Mouse (Mus musculus): ENCODE results near the gene Lhx4. TPM values are rescaled to one million over a fixed set of nuclear protein-coding genes. Genes with fewer than 3 reads are reported as not detected.

The Lhx4 gene
- polyA plus RNA-seq, 1 experiment, result not detected

DNA sequence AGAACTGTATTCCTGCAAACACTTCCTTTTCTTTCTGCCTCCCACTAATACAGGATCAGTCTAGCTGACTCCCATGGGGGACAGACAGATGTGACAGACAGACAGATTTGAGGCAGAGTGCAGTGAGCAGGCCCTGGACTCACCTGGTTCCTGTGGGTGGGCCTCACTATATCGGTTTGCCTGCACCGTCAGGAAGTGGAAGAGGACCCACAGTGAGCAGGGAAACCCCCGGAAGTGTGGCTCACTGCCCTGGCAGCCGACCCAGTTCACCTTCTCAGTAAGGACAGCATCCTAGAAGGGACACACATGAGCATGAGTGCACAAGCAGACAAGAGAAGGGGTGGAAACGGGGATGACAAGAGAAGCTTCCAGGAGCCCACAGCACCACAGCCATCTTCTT lies 30.9 kb upstream of the Lhx4 start:
- Histone ChIP-seq H3K36me3 (ENCODE audit: control insufficient read depth, insufficient read depth) (peaks cover 13% of the 10 kb centered on the region), H3K79me3 (ENCODE audit: low read depth) (no peaks in the 10 kb centered on the region), H3ac (ENCODE audit: control insufficient read depth, insufficient read length, low read depth) (no peak overlapping the region), H3K27me3 (ENCODE audit: control insufficient read depth, insufficient read depth, insufficient read length) (no peaks in the 10 kb centered on the region), H3K4me3 (ENCODE audit: insufficient read depth, poor library complexity, severe bottlenecking) (no peak overlapping the region), H3K79me2 (ENCODE audit: control insufficient read depth, insufficient read depth) (no peaks in the 10 kb centered on the region)
- TF ChIP-seq USF1 (IDR thresholded peaks at IDR 0.05; ENCODE audit: low read depth) (no peak), MAX (IDR thresholded peaks at IDR 0.05) (no peak), MYOD1 (IDR thresholded peaks at IDR 0.05; ENCODE audit: control insufficient read depth, insufficient read length, low read depth) (no peak), MYOG (IDR thresholded peaks at IDR 0.05; ENCODE audit: control insufficient read depth, extremely low read depth, insufficient read length) (no peak), FOSL1 (IDR thresholded peaks at IDR 0.05; ENCODE audit: insufficient read depth, low read length, poor library complexity, severe bottlenecking) (no peak), CTCF (IDR thresholded peaks at IDR 0.05; ENCODE audit: control insufficient read depth, insufficient read depth, insufficient read length) (no peak), CEBPB (IDR thresholded peaks at IDR 0.05; ENCODE audit: low read depth) (no peak)

DNA sequence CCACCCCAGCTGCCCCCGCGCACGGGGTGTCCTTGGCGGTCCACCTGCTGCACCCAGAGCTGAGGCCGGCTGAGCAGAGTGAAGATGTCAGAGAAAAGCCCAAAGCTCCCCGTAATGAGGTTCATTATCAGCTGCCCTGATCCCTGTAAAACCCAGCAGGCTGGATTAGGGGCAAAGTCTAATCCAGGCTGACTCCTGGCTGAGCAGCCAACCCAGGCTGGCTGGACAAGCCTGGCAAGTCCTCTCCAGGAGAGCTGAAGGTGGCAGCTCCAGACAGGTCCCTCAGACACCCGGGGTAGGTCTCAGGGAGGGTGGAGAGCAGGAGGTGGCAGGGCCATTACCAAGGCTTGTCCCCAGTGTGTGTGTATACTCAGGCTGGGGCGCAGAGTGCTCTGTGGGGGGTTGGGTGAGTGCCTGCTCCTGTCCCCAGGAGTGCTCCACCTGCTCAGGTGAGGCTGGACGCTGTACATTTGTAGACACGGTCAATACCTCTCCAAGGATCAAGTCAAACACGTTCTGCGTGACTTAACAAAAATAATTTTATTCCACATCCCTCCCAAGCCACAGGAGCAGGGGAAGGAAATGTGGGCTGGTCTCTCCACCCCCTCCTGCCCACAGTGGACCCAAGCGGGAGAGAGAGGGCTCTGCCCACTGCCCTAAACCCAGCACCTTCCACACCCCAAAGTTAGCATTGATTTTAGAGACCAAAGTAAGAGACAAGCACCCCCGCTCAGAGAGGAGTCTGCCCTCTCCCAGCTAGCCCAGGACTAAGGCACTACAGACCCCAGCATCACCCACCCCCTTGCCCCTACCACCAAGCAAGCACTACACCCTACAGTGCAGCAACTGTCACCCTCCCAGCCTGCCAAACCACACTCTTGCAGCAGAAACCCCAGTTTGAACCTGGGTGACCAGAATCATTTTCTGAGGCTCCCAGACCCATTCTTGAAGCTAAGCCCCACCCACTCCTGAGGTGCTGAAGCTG lies 26.4 kb upstream of the Lhx4 start:
- Histone ChIP-seq H3K79me2 (ENCODE audit: control insufficient read depth, insufficient read depth) (no peaks in the 10 kb centered on the region), H3K79me3 (ENCODE audit: low read depth) (no peaks in the 10 kb centered on the region), H3ac (ENCODE audit: control insufficient read depth, insufficient read length, low read depth) (no peak overlapping the region), H3K4me3 (ENCODE audit: insufficient read depth, poor library complexity, severe bottlenecking) (no peak overlapping the region), H3K36me3 (ENCODE audit: control insufficient read depth, insufficient read depth) (peaks cover 8% of the 10 kb centered on the region), H3K27me3 (ENCODE audit: control insufficient read depth, insufficient read depth, insufficient read length) (no peaks in the 10 kb centered on the region)
- TF ChIP-seq USF1 (IDR thresholded peaks at IDR 0.05; ENCODE audit: low read depth), result no peak
- TF ChIP-seq CEBPB (IDR thresholded peaks at IDR 0.05; ENCODE audit: low read depth), result no peak
- TF ChIP-seq MYOG (IDR thresholded peaks at IDR 0.05; ENCODE audit: control insufficient read depth, extremely low read depth, insufficient read length), result no peak
- no peak for TF ChIP-seq FOSL1 (IDR thresholded peaks at IDR 0.05; ENCODE audit: insufficient read depth, low read length, poor library complexity, severe bottlenecking)
- TF ChIP-seq MYOD1 (IDR thresholded peaks at IDR 0.05; ENCODE audit: control insufficient read depth, insufficient read length, low read depth), result no peak
- TF ChIP-seq CTCF (IDR thresholded peaks at IDR 0.05; ENCODE audit: control insufficient read depth, insufficient read depth, insufficient read length), result no peak
- TF ChIP-seq MAX (IDR thresholded peaks at IDR 0.05), result no peak

DNA sequence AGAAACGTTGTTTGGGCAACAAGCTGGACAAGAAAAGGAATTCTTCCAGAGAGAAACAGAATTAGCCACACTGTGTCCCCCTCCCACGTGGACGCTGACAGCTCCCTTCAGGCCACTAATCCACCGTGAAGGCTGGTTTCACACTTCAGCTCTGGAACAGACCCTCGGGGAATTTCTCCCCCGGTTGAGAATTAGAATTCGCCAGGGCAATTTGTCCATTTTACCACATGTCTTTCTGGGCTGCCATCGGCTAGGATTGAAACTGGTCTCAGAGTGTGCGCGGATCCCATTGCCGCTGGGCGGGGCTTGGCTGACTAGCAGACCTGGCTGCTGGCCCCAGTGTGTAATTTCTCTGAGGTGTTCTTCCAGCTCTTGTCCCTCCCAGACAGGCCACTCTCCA lies 7.7 kb upstream of the Lhx4 start:
- no peak overlapping the region for H3ac ChIP-seq (ENCODE audit: control insufficient read depth, insufficient read length, low read depth)
- no peak overlapping the region for H3K4me3 ChIP-seq (ENCODE audit: insufficient read depth, poor library complexity, severe bottlenecking)
- no peaks in the 10 kb centered on the region for H3K36me3 ChIP-seq (ENCODE audit: control insufficient read depth, insufficient read depth)
- H3K27me3 ChIP-seq (ENCODE audit: control insufficient read depth, insufficient read depth, insufficient read length), result peaks cover 7% of the 10 kb centered on the region
- TF ChIP-seq CTCF (IDR thresholded peaks at IDR 0.05; ENCODE audit: control insufficient read depth, insufficient read depth, insufficient read length) (no peak), MYOG (IDR thresholded peaks at IDR 0.05; ENCODE audit: control insufficient read depth, extremely low read depth, insufficient read length) (no peak), MYOD1 (IDR thresholded peaks at IDR 0.05; ENCODE audit: control insufficient read depth, insufficient read length, low read depth) (no peak)
- no peaks in the 10 kb centered on the region for H3K79me3 ChIP-seq (ENCODE audit: low read depth)
- no peaks in the 10 kb centered on the region for H3K79me2 ChIP-seq (ENCODE audit: control insufficient read depth, insufficient read depth)

DNA sequence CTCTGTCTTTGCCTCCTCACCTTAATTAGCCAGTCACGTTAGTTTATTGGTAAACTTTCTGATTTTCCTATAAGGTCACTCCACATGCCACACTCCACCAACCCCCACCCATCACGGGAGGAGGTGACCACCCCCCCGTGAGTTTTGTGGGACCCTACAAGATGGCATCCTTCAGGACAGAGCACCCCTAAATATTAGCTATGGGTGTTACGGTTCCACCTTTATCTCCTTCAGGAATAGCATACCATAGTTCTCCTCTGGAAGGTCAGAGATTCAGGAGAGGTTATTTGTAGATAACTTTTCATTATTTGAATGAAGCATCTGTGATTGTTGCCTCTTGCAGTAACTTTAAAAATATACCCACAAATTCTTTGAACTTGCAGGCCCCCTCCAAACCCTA lies 7.2 kb upstream of the Lhx4 start:
- no peaks in the 10 kb centered on the region for H3K79me2 ChIP-seq (ENCODE audit: control insufficient read depth, insufficient read depth)
- no peaks in the 10 kb centered on the region for H3K79me3 ChIP-seq (ENCODE audit: low read depth)
- no peak for TF ChIP-seq USF1 (IDR thresholded peaks at IDR 0.05; ENCODE audit: low read depth)
- no peak overlapping the region for H3K4me3 ChIP-seq (ENCODE audit: insufficient read depth, poor library complexity, severe bottlenecking)
- no peaks in the 10 kb centered on the region for H3K36me3 ChIP-seq (ENCODE audit: control insufficient read depth, insufficient read depth)
- peaks cover 8% of the 10 kb centered on the region for H3K27me3 ChIP-seq (ENCODE audit: control insufficient read depth, insufficient read depth, insufficient read length)
- no peak overlapping the region for H3ac ChIP-seq (ENCODE audit: control insufficient read depth, insufficient read length, low read depth)

DNA sequence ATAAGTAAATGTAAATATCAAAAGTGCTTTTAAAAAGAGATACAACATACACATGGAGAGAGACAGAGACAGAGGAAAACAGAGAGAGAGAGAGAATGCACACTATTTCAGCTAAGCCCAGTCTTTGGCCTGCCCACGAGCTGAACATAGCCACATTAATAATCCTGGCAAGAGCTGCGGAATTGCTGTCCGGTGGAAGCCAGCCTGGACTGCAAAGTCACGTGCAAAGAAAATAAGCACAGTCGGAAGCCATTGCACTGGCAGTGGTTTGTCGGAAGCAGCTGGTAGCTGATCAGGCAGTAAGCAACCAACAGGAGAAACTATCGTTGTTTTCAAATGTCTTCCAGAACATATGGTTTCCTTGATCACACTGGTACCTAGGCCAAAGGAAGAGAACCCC lies 6.1 kb upstream of the Lhx4 start:
- no peak for TF ChIP-seq USF1 (IDR thresholded peaks at IDR 0.05; ENCODE audit: low read depth)
- no peak for TF ChIP-seq MAX (IDR thresholded peaks at IDR 0.05)
- no peak for TF ChIP-seq MYOD1 (IDR thresholded peaks at IDR 0.05; ENCODE audit: control insufficient read depth, insufficient read length, low read depth)
- TF ChIP-seq MYOG (IDR thresholded peaks at IDR 0.05; ENCODE audit: control insufficient read depth, extremely low read depth, insufficient read length), result no peak
- no peak for TF ChIP-seq FOSL1 (IDR thresholded peaks at IDR 0.05; ENCODE audit: insufficient read depth, low read length, poor library complexity, severe bottlenecking)
- no peak for TF ChIP-seq CEBPB (IDR thresholded peaks at IDR 0.05; ENCODE audit: low read depth)
- no peak for TF ChIP-seq CTCF (IDR thresholded peaks at IDR 0.05; ENCODE audit: control insufficient read depth, insufficient read depth, insufficient read length)

DNA sequence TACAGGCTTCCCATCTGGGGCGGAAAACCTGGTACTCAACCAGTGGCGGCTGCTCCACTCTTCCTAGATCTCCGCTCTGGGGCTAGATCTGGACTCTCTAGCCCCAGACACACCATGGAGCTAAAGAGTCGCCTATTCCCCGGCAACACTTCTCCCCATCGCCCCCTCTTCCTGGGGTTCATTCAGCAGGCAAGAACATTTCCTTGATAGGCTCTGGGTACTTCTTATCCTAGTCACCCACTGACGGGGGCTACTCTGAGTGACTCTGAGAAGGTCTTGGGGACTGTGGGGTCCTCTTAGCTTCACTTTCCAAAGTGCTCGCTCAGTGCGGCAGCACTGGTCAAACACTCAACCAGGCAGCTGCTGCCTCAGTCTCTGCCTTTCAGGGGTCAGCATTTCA lies 1.9 kb upstream of the Lhx4 start:
- no peaks in the 10 kb centered on the region for H3K79me2 ChIP-seq (ENCODE audit: control insufficient read depth, insufficient read depth)
- H3K27me3 ChIP-seq (ENCODE audit: control insufficient read depth, insufficient read depth, insufficient read length), result peaks cover 46% of the 10 kb centered on the region
- H3ac ChIP-seq (ENCODE audit: control insufficient read depth, insufficient read length, low read depth), result no peak overlapping the region
- H3K4me3 ChIP-seq (ENCODE audit: insufficient read depth, poor library complexity, severe bottlenecking), result no peak overlapping the region
- TF ChIP-seq FOSL1 (IDR thresholded peaks at IDR 0.05; ENCODE audit: insufficient read depth, low read length, poor library complexity, severe bottlenecking), result no peak
- no peak for TF ChIP-seq MAX (IDR thresholded peaks at IDR 0.05)
- TF ChIP-seq MYOD1 (IDR thresholded peaks at IDR 0.05; ENCODE audit: control insufficient read depth, insufficient read length, low read depth), result no peak
- TF ChIP-seq MYOG (IDR thresholded peaks at IDR 0.05; ENCODE audit: control insufficient read depth, extremely low read depth, insufficient read length), result no peak
- TF ChIP-seq CTCF (IDR thresholded peaks at IDR 0.05; ENCODE audit: control insufficient read depth, insufficient read depth, insufficient read length), result no peak
- H3K36me3 ChIP-seq (ENCODE audit: control insufficient read depth, insufficient read depth), result no peaks in the 10 kb centered on the region
- H3K79me3 ChIP-seq (ENCODE audit: low read depth), result no peaks in the 10 kb centered on the region

More for the DNA sequence above, 6.1 kb upstream of the Lhx4 start:
- Histone ChIP-seq H3K36me3 (ENCODE audit: control insufficient read depth, insufficient read depth) (no peaks in the 10 kb centered on the region), H3K79me3 (ENCODE audit: low read depth) (no peaks in the 10 kb centered on the region), H3K27me3 (ENCODE audit: control insufficient read depth, insufficient read depth, insufficient read length) (peaks cover 17% of the 10 kb centered on the region), H3K4me3 (ENCODE audit: insufficient read depth, poor library complexity, severe bottlenecking) (no peak overlapping the region), H3K79me2 (ENCODE audit: control insufficient read depth, insufficient read depth) (no peaks in the 10 kb centered on the region), H3ac (ENCODE audit: control insufficient read depth, insufficient read length, low read depth) (no peak overlapping the region)
